Mouse (Mus musculus): ENCODE measurements at regions not wholly inside any gene's neighbourhood (a gene's known extent, or its start where the extent isn't known, plus 50 kb on each side); places are given as distances from the start of the nearest gene placed in this dataset.

GRCm38 (mm10) chr12:10571643-10572377 is 181.2 kb downstream of the Rdh14 start:
- in situ Hi-C loops (cut with MboI, MseI) = no loop called here

GRCm38 (mm10) chr12:10572378-10572650 is 181.7 kb downstream of the Rdh14 start:
- in situ Hi-C loops (cut with MboI, MseI) = no loop called here

GRCm38 (mm10) chr12:10573381-10573780 is 182.8 kb downstream of the Rdh14 start:
- in situ Hi-C loops (cut with MboI, MseI) = no loop called here

GRCm38 (mm10) chr12:10582840-10583614 is 192.5 kb downstream of the Rdh14 start:
- in situ Hi-C loops (cut with MboI, MseI) = loop anchor here (25.0 kb wide), 1 partner anchor 1521 kb away; no protein-coding TSS in a partner anchor

GRCm38 (mm10) chr12:10584026-10584425 is 193.5 kb downstream of the Rdh14 start:
- in situ Hi-C loops (cut with MboI, MseI) = loop anchor here (25.0 kb wide), 1 partner anchor 1522 kb away; no protein-coding TSS in a partner anchor

- in situ Hi-C loops (cut with MboI, MseI) = loop anchor here (25.0 kb wide), 1 partner anchor 1527 kb away; no protein-coding TSS in a partner anchor
These were observed 199.0 kb downstream of the Rdh14 start for GRCm38 (mm10) chr12:10589537-10589936.

GRCm38 (mm10) chr12:10597976-10598746 is 207.6 kb downstream of the Rdh14 start:
- in situ Hi-C loops (cut with MboI, MseI) = loop anchor here (5.0 to 25.0 kb wide), 2 partner anchors 579 to 1536 kb away; no protein-coding TSS in a partner anchor

- in situ Hi-C loops (cut with MboI, MseI) = no loop called here
These were observed 209.5 kb downstream of the Rdh14 start for GRCm38 (mm10) chr12:10600111-10600510.

- in situ Hi-C loops (cut with MboI, MseI) = no loop called here
These were observed 227.7 kb downstream of the Rdh14 start for GRCm38 (mm10) chr12:10618319-10618718.

- in situ Hi-C loops (cut with MboI, MseI) = no loop called here
These were observed 230.0 kb downstream of the Rdh14 start for GRCm38 (mm10) chr12:10620541-10620940.

- in situ Hi-C loops (cut with MboI, MseI) = no loop called here
These were observed 248.0 kb downstream of the Rdh14 start for GRCm38 (mm10) chr12:10638591-10638990.

GRCm38 (mm10) chr12:10654466-10655184 is 264.1 kb downstream of the Rdh14 start:
- in situ Hi-C loops (cut with MboI, MseI) = no loop called here

GRCm38 (mm10) chr12:10655185-10655544 is 264.6 kb downstream of the Rdh14 start:
- in situ Hi-C loops (cut with MboI, MseI) = no loop called here

GRCm38 (mm10) chr12:10658826-10659225 is 268.3 kb downstream of the Rdh14 start:
- in situ Hi-C loops (cut with MboI, MseI) = no loop called here

- in situ Hi-C loops (cut with MboI, MseI) = no loop called here
These were observed 296.2 kb downstream of the Rdh14 start for GRCm38 (mm10) chr12:10686747-10687146.

Data from T-helper 2 cell (primary cell).